Mouse (Mus musculus): ENCODE data around the gene Rpn1. TPM values are rescaled to one million over a fixed set of nuclear protein-coding genes. Genes with fewer than 3 reads are reported as not detected.
A peak's percentile ranks its signal among the peaks of the same experiment; 100 is the strongest.

Gene Rpn1
- polyA plus RNA-seq, 1 experiment from 2014 or later = 462 TPM

GRCm38 (mm10) chr6:88107661-88108535, 23.6 kb downstream of the Rpn1 start:
- H3K4me1 ChIP-seq (ENCODE audit: control insufficient read depth, insufficient read depth, low read length) = peaks cover 7% of the 10 kb centered on the region
- H3K4me2 ChIP-seq (ENCODE audit: low read depth, low read length) = no peak overlapping the region
- H3K9me3 ChIP-seq (ENCODE audit: control insufficient read depth, low read length) = no peaks in the 10 kb centered on the region
- peaks cover 4% of the 10 kb centered on the region; the same call in 1 of the 2 replicates for H3K36me3 ChIP-seq (ENCODE audit: control insufficient read depth, insufficient read depth, low read length)
- no peak overlapping the region for H3K9ac ChIP-seq (ENCODE audit: low read depth, low read length)
- ATAC-seq = no peak
- H3K27ac ChIP-seq (ENCODE audit: low read length) = no peak overlapping the region
- no peaks in the 10 kb centered on the region for H3K27me3 ChIP-seq (replicated peaks; ENCODE audit: control insufficient read depth, insufficient read depth, low read length)
- 85% methylated on average over 10 of the region's 10 CpGs for WGBS
- no peak overlapping the region for H3K4me3 ChIP-seq (ENCODE audit: low read length)

DNA sequence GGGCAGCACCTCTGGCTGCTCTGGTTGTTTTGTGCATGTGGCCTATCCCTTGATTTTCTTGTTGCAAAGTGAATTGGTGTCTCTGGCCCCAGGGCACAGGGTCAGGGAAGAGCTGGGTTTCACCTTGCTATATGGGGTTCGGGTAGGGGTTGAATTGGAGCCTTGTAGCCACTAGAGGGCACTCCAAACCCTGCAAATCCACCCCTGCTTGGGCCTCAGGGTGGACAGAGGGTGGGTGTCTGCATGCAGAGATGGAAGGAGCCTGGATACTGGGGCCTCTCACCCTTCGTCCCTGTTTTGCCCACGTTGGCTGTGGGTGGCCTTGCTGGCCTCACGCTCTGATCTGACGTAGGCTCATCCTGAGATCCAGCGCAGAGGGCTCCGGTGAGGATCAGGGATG, 28.9 kb downstream of the Rpn1 start:
- peaks cover 6% of the 10 kb centered on the region for H3K4me1 ChIP-seq (ENCODE audit: control insufficient read depth, insufficient read depth, low read length)
- no peaks in the 10 kb centered on the region for H3K27me3 ChIP-seq (replicated peaks; ENCODE audit: control insufficient read depth, insufficient read depth, low read length)
- peak overlapping the region; percentile 18; the same call in 1 of the 2 replicates for H3K9ac ChIP-seq (ENCODE audit: low read depth, low read length)
- H3K27ac ChIP-seq (ENCODE audit: low read length) = no peak overlapping the region
- WGBS = 30% methylated on average over 7 of the region's 7 CpGs
- no peak overlapping the region for H3K4me2 ChIP-seq (ENCODE audit: low read depth, low read length)
- H3K36me3 ChIP-seq (ENCODE audit: control insufficient read depth, insufficient read depth, low read length) = no peaks in the 10 kb centered on the region
- H3K9me3 ChIP-seq (ENCODE audit: control insufficient read depth, low read length) = no peaks in the 10 kb centered on the region
- peak; percentile 67 for ATAC-seq
- H3K4me3 ChIP-seq (ENCODE audit: low read length) = no peak overlapping the region

GRCm38 (mm10) chr6:88114414-88114813, 30.1 kb downstream of the Rpn1 start:
- H3K36me3 ChIP-seq (ENCODE audit: control insufficient read depth, insufficient read depth, low read length) = no peaks in the 10 kb centered on the region
- H3K4me1 ChIP-seq (ENCODE audit: control insufficient read depth, insufficient read depth, low read length) = peaks cover 6% of the 10 kb centered on the region
- no peak overlapping the region for H3K27ac ChIP-seq (ENCODE audit: low read length)
- H3K4me2 ChIP-seq (ENCODE audit: low read depth, low read length) = no peak overlapping the region
- H3K9ac ChIP-seq (ENCODE audit: low read depth, low read length) = no peak overlapping the region
- no peak overlapping the region for H3K4me3 ChIP-seq (ENCODE audit: low read length)
- ATAC-seq = no peak
- H3K9me3 ChIP-seq (ENCODE audit: control insufficient read depth, low read length) = no peaks in the 10 kb centered on the region; the same call in 1 of the 2 replicates
- 79% methylated on average over 5 of the region's 5 CpGs for WGBS
- H3K27me3 ChIP-seq (replicated peaks; ENCODE audit: control insufficient read depth, insufficient read depth, low read length) = no peaks in the 10 kb centered on the region

GRCm38 (mm10) chr6:88116347-88117183, 32.3 kb downstream of the Rpn1 start:
- ATAC-seq = no peak
- WGBS = 69% methylated on average over 21 of the region's 21 CpGs
- Histone ChIP-seq H3K9me3 (ENCODE audit: control insufficient read depth, low read length) (no peaks in the 10 kb centered on the region; the same call in 1 of the 2 replicates), H3K27ac (ENCODE audit: low read length) (no peak overlapping the region), H3K36me3 (ENCODE audit: control insufficient read depth, insufficient read depth, low read length) (no peaks in the 10 kb centered on the region), H3K27me3 (replicated peaks; ENCODE audit: control insufficient read depth, insufficient read depth, low read length) (no peaks in the 10 kb centered on the region), H3K4me3 (ENCODE audit: low read length) (no peak overlapping the region), H3K4me2 (ENCODE audit: low read depth, low read length) (no peak overlapping the region), H3K4me1 (ENCODE audit: control insufficient read depth, insufficient read depth, low read length) (peaks cover 6% of the 10 kb centered on the region), H3K9ac (ENCODE audit: low read depth, low read length) (no peak overlapping the region)

DNA sequence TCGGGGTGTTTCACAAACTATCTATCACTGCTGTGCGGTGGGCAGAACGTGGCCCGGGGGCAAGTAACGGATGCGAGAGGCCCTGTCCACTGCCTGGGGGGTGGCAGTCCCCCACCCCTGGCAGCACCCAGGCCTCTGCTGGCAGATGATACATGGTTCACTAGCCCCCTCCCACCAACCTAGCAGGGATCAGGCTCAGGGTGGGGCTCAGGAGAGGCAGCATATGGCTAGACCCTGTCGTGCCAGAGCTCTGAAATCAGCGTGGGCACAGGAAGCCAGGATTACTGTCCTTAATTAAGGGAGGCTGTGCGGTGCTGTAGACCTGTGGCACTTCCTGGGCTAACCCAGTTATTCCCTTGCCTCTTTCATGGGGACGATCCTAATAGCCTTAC, 32.9 kb downstream of the Rpn1 start:
- Histone ChIP-seq H3K27ac (ENCODE audit: low read length) (no peak overlapping the region), H3K9ac (ENCODE audit: low read depth, low read length) (no peak overlapping the region), H3K4me3 (ENCODE audit: low read length) (no peak overlapping the region), H3K36me3 (ENCODE audit: control insufficient read depth, insufficient read depth, low read length) (no peaks in the 10 kb centered on the region), H3K9me3 (ENCODE audit: control insufficient read depth, low read length) (no peaks in the 10 kb centered on the region; the same call in 1 of the 2 replicates), H3K4me2 (ENCODE audit: low read depth, low read length) (no peak overlapping the region), H3K27me3 (replicated peaks; ENCODE audit: control insufficient read depth, insufficient read depth, low read length) (no peaks in the 10 kb centered on the region), H3K4me1 (ENCODE audit: control insufficient read depth, insufficient read depth, low read length) (peaks cover 6% of the 10 kb centered on the region)
- 84% methylated on average over 10 of the region's 10 CpGs for WGBS
- no peak for ATAC-seq

DNA sequence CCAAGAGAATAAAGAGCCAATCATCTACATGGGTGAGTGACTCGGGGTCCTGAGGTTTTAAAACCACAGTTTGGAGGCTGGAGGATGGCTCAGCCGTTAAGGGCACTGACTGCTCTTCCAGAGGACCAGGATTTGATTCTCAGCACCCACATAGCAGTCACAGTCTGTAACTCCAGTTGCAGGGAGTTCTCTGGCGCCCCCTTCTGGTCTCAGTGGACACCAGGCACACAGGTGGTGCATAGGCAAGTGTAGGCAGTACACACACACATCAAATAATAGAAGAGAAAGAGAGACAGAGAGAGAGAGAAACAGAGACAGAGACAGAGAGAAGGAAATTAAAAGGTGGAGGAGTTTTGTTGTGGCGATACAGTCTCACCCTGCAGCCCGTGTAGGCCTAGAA, 35.0 kb downstream of the Rpn1 start:
- 0 out of 2 replicates have a peak, but pooled peaks cover 2% of the 10 kb centered on the region for H3K27me3 ChIP-seq (replicated peaks; ENCODE audit: control insufficient read depth, insufficient read depth, low read length)
- 75% methylated on average over 5 of the region's 5 CpGs for WGBS
- no peaks in the 10 kb centered on the region for H3K36me3 ChIP-seq (ENCODE audit: control insufficient read depth, insufficient read depth, low read length)
- H3K4me1 ChIP-seq (ENCODE audit: control insufficient read depth, insufficient read depth, low read length) = no peaks in the 10 kb centered on the region; the same call in 1 of the 2 replicates
- ATAC-seq = no peak
- H3K9ac ChIP-seq (ENCODE audit: low read depth, low read length) = no peak overlapping the region
- no peaks in the 10 kb centered on the region; the same call in 1 of the 2 replicates for H3K9me3 ChIP-seq (ENCODE audit: control insufficient read depth, low read length)
- no peak overlapping the region for H3K4me2 ChIP-seq (ENCODE audit: low read depth, low read length)
- H3K4me3 ChIP-seq (ENCODE audit: low read length) = no peak overlapping the region
- H3K27ac ChIP-seq (ENCODE audit: low read length) = no peak overlapping the region

GRCm38 (mm10) chr6:88120813-88121212, 36.5 kb downstream of the Rpn1 start:
- Histone ChIP-seq H3K36me3 (ENCODE audit: control insufficient read depth, insufficient read depth, low read length) (no peaks in the 10 kb centered on the region), H3K9ac (ENCODE audit: low read depth, low read length) (no peak overlapping the region), H3K27me3 (replicated peaks; ENCODE audit: control insufficient read depth, insufficient read depth, low read length) (0 out of 2 replicates have a peak, but pooled peaks cover 2% of the 10 kb centered on the region), H3K4me1 (ENCODE audit: control insufficient read depth, insufficient read depth, low read length) (no peaks in the 10 kb centered on the region; the same call in 1 of the 2 replicates), H3K27ac (ENCODE audit: low read length) (no peak overlapping the region), H3K4me2 (ENCODE audit: low read depth, low read length) (no peak overlapping the region), H3K9me3 (ENCODE audit: control insufficient read depth, low read length) (no peaks in the 10 kb centered on the region; the same call in 1 of the 2 replicates), H3K4me3 (ENCODE audit: low read length) (no peak overlapping the region)
- no peak for ATAC-seq
- 85% methylated on average over 7 of the region's 7 CpGs for WGBS

- H3K4me1 ChIP-seq (ENCODE audit: control insufficient read depth, insufficient read depth, low read length) = no peaks in the 10 kb centered on the region; the same call in 1 of the 2 replicates
- no peaks in the 10 kb centered on the region for H3K36me3 ChIP-seq (ENCODE audit: control insufficient read depth, insufficient read depth, low read length)
- H3K9ac ChIP-seq (ENCODE audit: low read depth, low read length) = no peak overlapping the region
- no peak for ATAC-seq
- no peak overlapping the region for H3K4me2 ChIP-seq (ENCODE audit: low read depth, low read length)
- no peak overlapping the region for H3K4me3 ChIP-seq (ENCODE audit: low read length)
- H3K9me3 ChIP-seq (ENCODE audit: control insufficient read depth, low read length) = no peaks in the 10 kb centered on the region; the same call in 1 of the 2 replicates
- 81% methylated on average over 2 of the region's 2 CpGs for WGBS
- H3K27me3 ChIP-seq (replicated peaks; ENCODE audit: control insufficient read depth, insufficient read depth, low read length) = 0 out of 2 replicates have a peak, but pooled peaks cover 2% of the 10 kb centered on the region
- H3K27ac ChIP-seq (ENCODE audit: low read length) = no peak overlapping the region
Observed at GRCm38 (mm10) chr6:88121781-88122180, 37.5 kb downstream of the Rpn1 start.
